Mouse (Mus musculus): ENCODE results near the gene Tead2. TPM values are rescaled to one million over a fixed set of nuclear protein-coding genes. Genes with fewer than 3 reads are reported as not detected.

The Tead2 gene
- polyA plus RNA-seq, 1 experiment from 2014 or later = 93.2 TPM

DNA sequence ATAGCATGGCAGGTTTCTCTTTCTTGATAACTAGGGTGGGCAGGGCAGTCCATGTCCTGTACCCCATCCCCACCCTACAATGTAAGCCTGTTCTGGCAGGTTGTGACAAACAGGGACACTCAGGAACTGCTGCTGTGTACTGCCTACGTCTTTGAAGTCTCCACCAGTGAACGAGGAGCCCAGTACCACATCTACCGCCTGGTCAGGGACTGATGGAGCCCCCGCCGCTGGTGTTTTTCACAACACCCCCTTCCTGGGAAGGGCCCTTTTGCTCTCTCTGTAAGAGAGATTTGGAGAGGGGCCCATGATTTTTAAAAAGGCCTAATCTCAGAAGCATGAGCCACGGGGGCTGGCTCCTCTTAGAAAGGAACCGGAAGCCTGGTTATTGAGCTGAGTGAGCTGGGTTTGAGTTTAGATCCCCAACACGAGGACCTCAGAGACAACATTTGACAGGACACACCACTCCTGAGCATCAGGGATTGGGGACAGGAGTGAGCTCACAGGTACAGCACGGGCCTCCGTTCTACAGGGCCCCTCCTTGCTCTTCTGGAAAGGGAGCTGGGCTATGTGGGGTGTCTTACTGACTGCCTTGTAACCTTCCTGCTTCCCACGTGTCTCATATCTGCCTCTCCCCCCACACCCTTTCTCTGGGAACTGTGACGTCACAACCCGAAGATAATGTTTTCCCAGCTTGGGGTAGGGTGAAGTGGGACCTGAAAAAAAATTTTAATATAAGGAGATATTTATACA is 17.3 kb downstream of the Tead2 start:
- H3K4me3 ChIP-seq (replicated peaks) = no peak overlapping the region
- H3K4me2 ChIP-seq (replicated peaks) = no peak overlapping the region
- peaks cover 18% of the 10 kb centered on the region for H3K36me3 ChIP-seq
- no peak overlapping the region for H3K9ac ChIP-seq
- H3K9me3 ChIP-seq = no peaks in the 10 kb centered on the region
- no peak overlapping the region for H3K27ac ChIP-seq
- H3K27me3 ChIP-seq (replicated peaks) = no peaks in the 10 kb centered on the region
- 67% methylated on average over 13 of the region's 13 CpGs for whole genome bisulfite sequencing
- ATAC-seq = no peak
- peaks cover 21% of the 10 kb centered on the region for H3K4me1 ChIP-seq (replicated peaks)

DNA sequence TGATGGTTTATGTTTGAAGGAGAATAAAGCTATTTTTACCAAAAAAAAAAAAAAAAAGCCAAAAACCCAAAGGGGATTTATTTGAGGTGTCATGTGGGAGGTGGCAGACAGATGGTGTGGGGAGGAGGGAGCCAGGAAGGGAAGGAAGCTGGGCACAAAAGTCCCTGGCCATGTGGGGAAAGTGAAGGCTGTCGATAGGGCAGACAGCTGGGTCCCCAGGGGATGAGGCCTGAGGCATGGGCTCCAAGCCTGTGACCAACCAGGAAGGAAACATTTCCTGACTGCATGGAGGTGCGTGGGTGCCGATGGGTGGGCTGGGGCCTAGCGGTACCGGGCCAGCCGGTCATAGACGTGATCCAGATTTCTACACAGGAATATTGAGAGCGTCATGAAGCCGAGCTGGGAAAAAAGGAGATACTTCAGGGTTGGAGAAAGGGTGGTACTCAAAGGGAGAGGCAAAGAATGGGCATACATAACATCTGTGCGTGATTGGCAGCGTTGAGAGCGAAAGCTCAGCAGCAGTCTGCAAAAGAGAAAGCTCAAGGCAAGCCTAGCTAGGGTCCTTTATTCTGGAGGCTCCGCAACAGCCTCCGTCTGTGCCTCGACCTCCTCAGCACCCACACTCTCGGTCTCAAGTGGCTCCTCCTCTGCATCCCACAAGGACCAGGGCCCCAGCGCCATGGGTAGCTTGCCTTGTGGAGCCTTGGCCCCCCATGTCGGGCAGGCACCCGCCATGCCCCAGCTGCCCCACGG is 18.2 kb downstream of the Tead2 start:
- Histone ChIP-seq H3K9me3 (no peaks in the 10 kb centered on the region), H3K27me3 (replicated peaks) (0 out of 2 replicates have a peak, but pooled peaks cover 1% of the 10 kb centered on the region), H3K36me3 (peaks cover 14% of the 10 kb centered on the region), H3K4me1 (replicated peaks) (peaks cover 21% of the 10 kb centered on the region), H3K27ac (0 out of 2 replicates have a peak overlapping the region, but pooled peaks have one; percentile 34), H3K4me3 (replicated peaks) (no peak overlapping the region), H3K4me2 (replicated peaks) (peak overlapping the region; percentile 61), H3K9ac (peak overlapping the region; percentile 26; the same call in 1 of the 2 replicates)
- ATAC-seq = 0 out of 2 replicates have a peak, but pooled peaks have one; percentile 1
- WGBS = 35% methylated on average over 20 of the region's 20 CpGs

DNA sequence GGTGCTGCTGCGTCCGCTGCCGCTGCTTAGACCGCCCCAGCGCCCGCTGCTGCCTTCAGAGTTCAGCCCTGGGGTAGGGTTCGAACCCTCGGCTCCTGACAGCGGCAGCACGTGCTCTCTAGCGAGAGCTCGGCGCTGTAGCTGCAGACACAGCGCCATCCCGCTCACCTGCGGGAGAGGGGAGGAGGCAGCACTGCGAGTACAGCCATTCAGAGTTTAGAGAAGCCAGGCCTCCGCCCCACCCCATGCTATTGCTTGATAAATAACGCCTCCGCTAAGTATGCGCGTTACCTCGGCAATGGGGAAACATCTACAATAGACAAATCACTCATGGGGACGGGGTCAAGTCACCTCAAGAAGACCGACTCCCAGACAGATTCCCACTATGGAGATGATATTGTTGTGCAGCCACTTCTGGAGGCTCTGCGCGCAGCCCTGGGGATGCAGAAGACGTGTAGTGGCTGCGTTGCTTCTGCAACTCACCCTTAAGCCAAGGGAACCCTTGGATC is 18.8 kb downstream of the Tead2 start:
- Histone ChIP-seq H3K4me2 (replicated peaks) (peak overlapping the region; percentile 61), H3K9me3 (no peaks in the 10 kb centered on the region), H3K27ac (peak overlapping the region; percentile 34; the same call in 1 of the 2 replicates), H3K36me3 (peaks cover 9% of the 10 kb centered on the region), H3K4me3 (replicated peaks) (peak overlapping the region; percentile 15; the same call in 1 of the 2 replicates), H3K27me3 (replicated peaks) (0 out of 2 replicates have a peak, but pooled peaks cover 5% of the 10 kb centered on the region), H3K9ac (peak overlapping the region; percentile 26; the same call in 1 of the 2 replicates), H3K4me1 (replicated peaks) (peaks cover 21% of the 10 kb centered on the region)
- WGBS = 15% methylated on average over 29 of the region's 29 CpGs
- peak; percentile 24 for ATAC-seq

DNA sequence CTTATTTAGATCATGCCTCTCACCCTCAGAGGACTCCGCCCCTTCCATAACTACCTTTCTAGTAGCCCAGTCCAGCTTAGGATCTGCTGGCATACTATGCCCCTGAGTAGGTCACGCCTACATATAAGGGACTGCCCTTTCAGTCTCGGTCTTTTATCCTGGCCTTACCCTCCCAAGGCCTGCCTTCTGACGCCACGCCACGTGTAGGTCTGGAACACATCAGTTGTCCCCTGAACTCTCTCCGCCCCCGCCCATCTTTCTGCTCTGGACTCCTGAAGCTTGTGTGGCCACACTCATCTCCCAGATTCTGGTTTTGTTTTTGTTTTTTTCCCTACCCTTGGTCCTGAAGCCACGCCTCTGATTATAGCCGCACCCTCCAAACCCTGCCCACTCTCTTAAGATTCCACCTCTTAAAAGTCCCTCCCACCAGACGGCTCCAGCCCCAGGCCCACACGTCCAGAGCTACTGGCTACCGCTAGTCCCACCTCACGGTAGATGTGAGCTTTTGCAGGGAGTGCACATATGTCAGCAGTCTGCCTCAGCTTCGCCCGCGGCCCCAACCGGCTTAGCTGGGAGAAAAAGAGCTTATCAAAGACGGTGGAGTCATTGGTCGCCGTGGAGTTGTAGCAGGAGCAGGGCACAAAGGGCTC is 19.5 kb downstream of the Tead2 start:
- 8% methylated on average over 21 of the region's 21 CpGs for WGBS
- Histone ChIP-seq H3K4me2 (replicated peaks) (peak overlapping the region; percentile 61), H3K36me3 (peaks cover 5% of the 10 kb centered on the region; the same call in 1 of the 2 replicates), H3K27me3 (replicated peaks) (peaks cover 5% of the 10 kb centered on the region; the same call in 1 of the 2 replicates), H3K4me3 (replicated peaks) (peak overlapping the region; percentile 15), H3K27ac (peak overlapping the region; percentile 34; the same call in 1 of the 2 replicates), H3K4me1 (replicated peaks) (peaks cover 21% of the 10 kb centered on the region), H3K9me3 (no peaks in the 10 kb centered on the region), H3K9ac (0 out of 2 replicates have a peak overlapping the region, but pooled peaks have one; percentile 30)
- peak; percentile 77 for ATAC-seq

DNA sequence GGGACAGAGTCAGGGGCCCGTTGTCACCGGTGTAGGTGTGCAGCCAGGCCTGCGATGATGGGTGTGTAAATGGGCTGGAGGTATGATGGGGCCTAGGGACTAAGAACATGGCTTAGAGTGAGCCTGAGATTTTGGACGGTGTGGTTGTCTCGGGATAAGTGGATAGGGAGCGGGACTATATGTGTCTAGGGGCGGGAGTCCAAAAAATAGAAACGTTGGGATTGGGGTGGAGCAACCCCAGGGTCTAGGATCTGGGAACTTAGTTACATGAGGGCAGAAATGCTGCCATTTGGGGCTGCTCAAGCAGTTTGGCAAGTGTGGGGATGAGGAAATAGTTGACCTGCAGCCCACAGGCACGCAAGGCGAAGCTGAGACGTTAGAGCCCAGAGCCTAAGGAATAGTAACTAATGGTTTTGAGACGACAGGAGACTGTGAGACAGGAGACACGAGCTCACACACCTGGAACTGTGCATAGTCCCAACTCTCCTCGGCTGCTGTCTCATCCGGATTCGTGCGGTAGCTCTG is 20.2 kb downstream of the Tead2 start:
- Histone ChIP-seq H3K4me1 (replicated peaks) (peaks cover 24% of the 10 kb centered on the region), H3K27ac (0 out of 2 replicates have a peak overlapping the region, but pooled peaks have one; percentile 34), H3K9me3 (no peaks in the 10 kb centered on the region), H3K9ac (0 out of 2 replicates have a peak overlapping the region, but pooled peaks have one; percentile 30), H3K4me3 (replicated peaks) (peak overlapping the region; percentile 15; the same call in 1 of the 2 replicates), H3K36me3 (peaks cover 5% of the 10 kb centered on the region; the same call in 1 of the 2 replicates), H3K27me3 (replicated peaks) (peaks cover 5% of the 10 kb centered on the region), H3K4me2 (replicated peaks) (peak overlapping the region; percentile 61)
- WGBS = 38% methylated on average over 17 of the region's 17 CpGs
- no peak; the same call in 1 of the 2 replicates for ATAC-seq

DNA sequence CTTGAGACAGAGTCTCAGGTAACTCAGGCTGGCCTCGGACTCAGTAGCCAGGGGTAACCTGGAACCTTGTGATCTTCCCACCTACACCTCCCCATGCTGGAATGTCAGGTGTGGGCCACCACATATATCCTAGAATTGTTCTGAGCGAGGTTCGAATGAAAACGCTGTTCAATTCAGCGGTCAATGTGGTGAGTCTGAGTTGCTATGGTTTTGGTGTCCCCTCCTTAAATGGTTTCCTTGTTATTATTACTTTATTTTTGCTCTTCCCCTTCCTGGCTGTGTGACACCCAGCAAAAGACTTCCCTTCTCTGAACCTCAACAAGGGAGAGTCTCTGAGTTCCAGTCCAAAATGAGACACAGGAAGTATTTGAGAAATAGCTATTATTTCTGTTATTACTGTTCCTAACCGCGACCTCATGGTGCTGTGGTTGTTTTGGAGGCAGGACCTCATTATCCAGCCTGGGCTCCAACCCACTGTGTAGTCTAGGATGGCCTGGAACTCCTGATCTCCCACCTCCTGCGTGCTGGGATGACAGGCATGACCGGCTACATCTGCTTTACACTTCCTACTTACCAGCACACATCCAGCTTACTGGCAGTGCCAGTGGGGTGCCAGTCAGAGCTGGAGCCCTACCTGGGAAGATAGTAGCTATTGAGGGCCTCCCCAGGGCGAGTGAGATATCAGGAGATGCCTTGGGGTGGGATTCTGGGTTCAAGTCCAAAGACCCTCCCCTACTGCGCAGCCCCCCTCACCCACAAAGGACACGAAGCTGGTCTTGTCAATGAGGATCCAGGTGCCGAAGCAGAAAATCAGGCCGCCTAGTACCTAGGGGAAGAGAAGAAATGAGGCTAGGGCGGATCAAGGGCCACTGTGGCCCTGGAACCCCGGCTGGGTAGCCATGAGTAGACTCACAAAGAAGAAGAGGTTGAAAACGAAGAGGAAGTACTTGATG is 22.5 kb downstream of the Tead2 start:
- ATAC-seq = no peak
- peaks cover 28% of the 10 kb centered on the region for H3K4me1 ChIP-seq (replicated peaks)
- no peak overlapping the region for H3K4me3 ChIP-seq (replicated peaks)
- H3K27ac ChIP-seq = no peak overlapping the region
- H3K27me3 ChIP-seq (replicated peaks) = peaks cover 5% of the 10 kb centered on the region
- 73% methylated on average over 17 of the region's 17 CpGs for WGBS
- 0 out of 2 replicates have a peak overlapping the region, but pooled peaks have one; percentile 5 for H3K9ac ChIP-seq
- no peaks in the 10 kb centered on the region for H3K9me3 ChIP-seq
- H3K4me2 ChIP-seq (replicated peaks) = no peak overlapping the region
- no peaks in the 10 kb centered on the region for H3K36me3 ChIP-seq

DNA sequence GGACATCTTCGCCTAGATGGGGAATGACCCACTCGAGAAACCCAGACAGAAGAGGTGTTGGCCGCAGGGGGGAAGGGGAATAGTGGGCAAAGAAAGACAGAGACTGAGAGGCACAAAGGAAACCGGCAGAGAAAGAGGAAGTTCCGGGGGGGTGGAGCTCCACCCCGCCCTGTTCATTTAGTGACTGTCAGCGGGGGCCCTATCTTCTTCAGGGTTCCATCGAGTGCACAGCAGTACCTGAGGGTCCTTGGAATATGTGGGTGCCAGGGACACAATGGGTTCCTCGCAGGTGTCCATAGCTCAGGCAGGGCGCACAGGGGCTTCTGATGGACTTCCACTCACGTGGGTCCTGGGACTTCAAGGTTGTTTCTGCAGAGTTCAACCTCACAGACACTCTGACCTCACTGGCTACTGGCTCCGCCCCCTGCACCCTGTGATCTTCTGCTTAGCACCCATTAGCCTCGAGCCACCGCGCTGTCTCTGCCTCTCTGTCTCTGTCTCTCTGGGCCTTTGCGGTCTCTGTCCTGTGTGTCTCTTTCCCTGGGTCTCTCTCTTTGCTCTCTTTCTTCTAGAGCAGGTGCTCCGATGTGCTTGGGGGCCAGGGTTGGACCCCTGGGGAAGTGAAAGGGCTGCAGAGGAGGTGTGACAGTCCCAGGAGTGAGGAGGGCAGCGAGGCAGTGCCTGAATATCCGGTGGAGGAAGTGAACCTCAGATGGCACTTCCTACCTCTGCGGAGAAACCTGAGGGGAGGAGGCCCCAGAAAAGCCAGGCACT is 23.4 kb downstream of the Tead2 start, which contains the start of gene Cd37:
Gene Cd37 (minus strand): TSS at position 393 of the 774 bp plus-strand sequence.
- Histone ChIP-seq H3K27ac (no peak within 1 kb of the TSS), H3K9ac (0 out of 2 replicates have a peak within 1 kb of the TSS, but pooled peaks have one; percentile 5), H3K4me2 (replicated peaks) (peak within 1 kb of the TSS; percentile 33), H3K9me3 (no peaks in the 10 kb centered on the region), H3K27me3 (replicated peaks) (peaks cover 5% of the 10 kb centered on the region), H3K36me3 (no peaks in the 10 kb centered on the region), H3K4me3 (replicated peaks) (no peak within 1 kb of the TSS), H3K4me1 (replicated peaks) (peaks cover 24% of the 10 kb centered on the region)
- ATAC-seq = no peak
- WGBS = 39% methylated on average over 20 of the region's 20 CpGs

DNA sequence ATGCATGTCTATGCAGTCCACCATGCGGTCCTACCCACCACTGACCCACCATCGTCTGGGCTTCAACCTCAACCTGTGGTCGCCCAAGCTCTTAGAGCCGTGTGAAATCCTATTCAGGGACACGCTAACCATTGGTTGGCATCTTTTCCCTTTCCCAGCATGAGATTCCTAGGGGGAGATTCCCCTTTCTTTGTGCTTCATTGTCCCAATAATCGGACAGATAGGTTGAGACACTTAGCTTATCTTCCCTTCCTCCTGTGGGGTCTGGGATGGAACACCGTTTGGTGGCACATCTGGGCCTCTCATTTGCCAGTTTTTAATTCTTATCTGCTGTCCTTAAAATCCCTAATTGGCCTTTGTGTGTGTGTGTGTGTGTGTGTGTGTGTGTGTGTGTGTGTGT is 24.6 kb downstream of the Tead2 start:
- 88% methylated on average over 7 of the region's 7 CpGs for WGBS
- H3K9ac ChIP-seq = no peak overlapping the region
- H3K36me3 ChIP-seq = no peaks in the 10 kb centered on the region
- H3K4me3 ChIP-seq (replicated peaks) = no peak overlapping the region
- no peak for ATAC-seq
- H3K4me2 ChIP-seq (replicated peaks) = no peak overlapping the region
- H3K27me3 ChIP-seq (replicated peaks) = peaks cover 5% of the 10 kb centered on the region
- H3K9me3 ChIP-seq = no peaks in the 10 kb centered on the region
- peaks cover 12% of the 10 kb centered on the region for H3K4me1 ChIP-seq (replicated peaks)
- H3K27ac ChIP-seq = no peak overlapping the region

DNA sequence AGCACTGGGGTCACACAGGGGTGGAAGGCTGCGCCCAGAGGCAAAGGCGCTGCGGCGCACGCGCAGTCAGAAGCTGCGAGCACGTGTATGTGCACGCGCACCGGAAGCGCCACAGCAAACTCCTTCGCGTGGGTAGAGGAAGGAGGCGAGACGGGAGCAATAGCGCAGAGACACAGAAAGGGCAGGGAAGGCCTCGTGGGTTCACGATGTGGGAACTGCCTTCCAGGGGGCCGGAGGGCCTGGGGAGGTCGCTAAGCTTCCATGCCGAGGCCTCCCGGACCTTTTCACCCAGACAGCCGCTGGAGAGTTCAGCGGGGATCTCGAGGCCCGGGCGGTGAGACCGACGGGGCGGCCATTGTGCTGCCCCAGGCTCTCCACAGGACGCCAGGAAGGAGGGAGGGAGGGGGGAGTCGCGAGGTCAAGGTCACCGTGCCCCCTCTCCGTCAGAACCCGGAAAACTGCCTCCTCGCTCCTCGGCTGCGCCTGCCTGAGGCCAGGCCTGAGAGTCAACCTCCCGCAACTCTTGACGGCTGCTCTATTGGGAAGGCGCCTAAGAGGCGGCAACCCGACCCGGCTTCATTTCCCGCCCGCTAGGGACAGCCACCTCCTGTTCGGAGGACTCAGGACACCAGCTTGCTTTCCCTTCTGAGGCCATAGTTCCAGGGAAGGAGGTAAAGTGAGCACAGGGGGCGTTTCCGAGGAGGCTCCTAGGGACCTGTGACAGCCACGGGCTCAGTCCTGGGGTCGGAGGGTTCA is 25.3 kb downstream of the Tead2 start, which contains the start of gene Slc6a16:
Gene Slc6a16 (plus strand): TSS at position 453 of the 756 bp plus-strand sequence.
- Histone ChIP-seq H3K4me3 (replicated peaks) (peak within 1 kb of the TSS; percentile 20), H3K9me3 (no peaks in the 10 kb centered on the region), H3K27ac (no peak within 1 kb of the TSS), H3K4me1 (replicated peaks) (peaks cover 7% of the 10 kb centered on the region; the same call in 1 of the 2 replicates), H3K36me3 (no peaks in the 10 kb centered on the region), H3K27me3 (replicated peaks) (peaks cover 5% of the 10 kb centered on the region), H3K9ac (no peak within 1 kb of the TSS), H3K4me2 (replicated peaks) (peak within 1 kb of the TSS; percentile 52)
- peak; percentile 53 for ATAC-seq
- 19% methylated on average over 50 of the region's 53 CpGs for WGBS

Measured in intestine, embryonic 15.5 days (tissue).